Mouse (Mus musculus): Measurements from ENCODE around the gene Brd1. TPM values are rescaled to one million over a fixed set of nuclear protein-coding genes. Genes with fewer than 3 reads are reported as not detected.
"Not testable (repeated sequence)": the region's sequence is repeated elsewhere in the genome, so short reads cannot be mapped to it uniquely, and the experiment has no call there.

Gene Brd1
- polyA plus RNA-seq, 1 experiment from 2014 or later: 23.4 TPM

DNA sequence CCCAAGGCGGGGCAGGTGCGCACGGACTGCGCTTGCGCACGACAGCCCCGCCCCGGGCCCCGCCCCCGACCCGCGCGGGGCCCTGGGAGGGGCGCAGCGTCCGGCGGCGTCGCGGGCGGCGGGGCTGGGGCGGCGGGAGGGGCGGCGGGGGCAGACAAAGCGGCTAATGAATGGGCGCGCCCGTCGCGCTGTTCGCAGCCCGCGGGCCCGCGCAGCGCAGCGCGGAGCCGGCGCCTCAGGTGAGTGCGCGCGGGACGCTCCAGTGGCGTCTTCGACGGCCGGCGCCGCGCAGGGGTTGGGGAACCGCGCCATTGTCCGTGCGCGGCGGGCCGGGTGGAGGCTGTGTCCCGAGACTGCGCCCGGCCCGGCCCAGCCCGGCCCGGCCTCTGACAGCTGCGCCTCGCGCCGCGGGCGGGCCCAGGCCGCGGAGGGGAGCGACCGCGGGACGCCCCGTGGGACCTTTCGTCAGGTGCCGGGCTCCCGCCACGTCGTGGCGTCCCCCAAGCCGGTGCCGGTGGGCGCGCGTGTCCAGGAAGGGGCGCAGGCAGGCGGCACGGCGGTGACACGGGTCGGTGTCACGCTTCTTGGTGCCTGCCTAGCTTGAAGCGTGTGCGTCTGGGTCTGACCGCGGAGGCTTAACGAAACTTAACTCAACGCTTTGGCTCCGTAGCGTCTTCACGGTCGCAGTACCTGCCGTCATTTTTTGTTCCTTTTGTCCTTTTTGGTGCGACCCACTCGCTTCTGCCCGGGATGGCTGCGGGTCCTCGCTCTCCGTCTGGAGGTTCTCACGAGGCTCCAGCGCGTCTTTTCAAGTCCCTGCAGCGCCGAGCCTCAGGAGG lies 17.8 kb upstream of the Brd1 start, which contains the start of gene Zbed4:
TSS of gene Zbed4 (plus strand) at position 97 of the 839 bp plus-strand sequence.
- H3K4me2 ChIP-seq (ENCODE audit: low read depth): peak within 1 kb of the TSS; percentile 80
- whole genome bisulfite sequencing: under 1% methylated on average over 73 of the region's 119 CpGs
- DNase-seq (ENCODE audit: low spot score) (peak; percentile 78), ATAC-seq (ENCODE audit: insufficient read depth, low FRiP score, low TSS enrichment) (peak; percentile 76)
- peaks cover 3% of the 10 kb centered on the region; the same call in 1 of the 2 replicates for H3K36me3 ChIP-seq (ENCODE audit: control insufficient read depth, insufficient read depth, low read length)
- H3K9ac ChIP-seq (ENCODE audit: low read length): peak within 1 kb of the TSS; percentile 87
- peak within 1 kb of the TSS; percentile 82 for H3K4me3 ChIP-seq (ENCODE audit: low read depth, low read length)
- H3K4me1 ChIP-seq (ENCODE audit: control insufficient read depth, insufficient read depth, low read length): peaks cover 7% of the 10 kb centered on the region; the same call in 1 of the 2 replicates
- peak within 1 kb of the TSS; percentile 94 for H3K27ac ChIP-seq (ENCODE audit: low read depth, low read length)
- no peaks in the 10 kb centered on the region for H3K9me3 ChIP-seq (ENCODE audit: control insufficient read depth, low read length)
- no peaks in the 10 kb centered on the region for H3K27me3 ChIP-seq (ENCODE audit: control insufficient read depth, insufficient read depth, low read length)

DNA sequence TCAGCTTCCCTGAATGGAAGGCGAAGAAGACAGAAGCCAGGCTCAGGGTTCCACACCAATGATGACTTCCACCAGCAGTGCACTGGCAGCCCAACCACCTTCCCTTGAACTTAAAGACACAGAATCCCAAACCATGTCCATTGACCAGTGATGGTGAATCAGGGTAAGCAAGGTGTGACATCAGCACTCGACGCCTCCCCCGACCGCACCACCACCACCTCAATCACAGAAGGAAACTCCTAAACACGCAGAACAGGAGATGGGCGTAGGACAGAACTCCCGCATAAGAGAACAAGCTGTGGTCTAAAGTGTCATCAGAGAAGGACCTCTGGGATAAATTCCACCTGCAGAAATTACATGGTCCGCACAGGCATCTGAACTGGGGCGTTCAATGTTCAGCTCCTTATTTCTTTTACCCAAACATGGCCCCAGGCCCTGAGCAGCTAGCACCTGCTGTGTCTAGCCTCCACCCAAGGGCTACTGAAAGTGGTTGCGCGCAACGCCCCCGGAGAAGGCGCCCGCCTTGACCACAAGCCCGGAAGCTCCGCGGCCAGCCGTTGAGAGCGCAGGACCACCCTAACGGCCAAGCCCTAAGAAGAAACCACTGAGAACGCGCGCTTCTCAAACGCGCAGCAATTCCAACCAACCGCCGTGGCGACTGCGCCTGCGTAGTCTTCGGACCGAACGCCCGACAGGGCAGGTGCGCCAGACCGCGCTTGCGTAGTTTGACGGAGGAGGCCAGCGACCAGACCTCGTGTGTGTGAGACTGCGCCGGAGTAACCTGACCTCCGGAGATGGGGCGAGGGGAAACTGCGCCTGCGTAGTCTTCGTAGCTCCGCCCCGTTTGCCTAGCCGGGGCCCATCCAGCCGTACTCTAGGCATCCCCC lies 16.9 kb upstream of the Brd1 start:
- Histone ChIP-seq H3K9ac (ENCODE audit: low read length) (peak overlapping the region; percentile 62), H3K9me3 (ENCODE audit: control insufficient read depth, low read length) (no peaks in the 10 kb centered on the region), H3K4me1 (ENCODE audit: control insufficient read depth, insufficient read depth, low read length) (peaks cover 7% of the 10 kb centered on the region; the same call in 1 of the 2 replicates), H3K4me3 (ENCODE audit: low read depth, low read length) (peak overlapping the region; percentile 82), H3K36me3 (ENCODE audit: control insufficient read depth, insufficient read depth, low read length) (peaks cover 3% of the 10 kb centered on the region; the same call in 1 of the 2 replicates), H3K27ac (ENCODE audit: low read depth, low read length) (peak overlapping the region; percentile 79), H3K4me2 (ENCODE audit: low read depth) (peak overlapping the region; percentile 80), H3K27me3 (ENCODE audit: control insufficient read depth, insufficient read depth, low read length) (no peaks in the 10 kb centered on the region)
- peak; percentile 99 for DNase-seq (ENCODE audit: low spot score)
- 9% methylated on average over 53 of the region's 54 CpGs for WGBS
- peak; percentile 95 for ATAC-seq (ENCODE audit: insufficient read depth, low FRiP score, low TSS enrichment)

DNA sequence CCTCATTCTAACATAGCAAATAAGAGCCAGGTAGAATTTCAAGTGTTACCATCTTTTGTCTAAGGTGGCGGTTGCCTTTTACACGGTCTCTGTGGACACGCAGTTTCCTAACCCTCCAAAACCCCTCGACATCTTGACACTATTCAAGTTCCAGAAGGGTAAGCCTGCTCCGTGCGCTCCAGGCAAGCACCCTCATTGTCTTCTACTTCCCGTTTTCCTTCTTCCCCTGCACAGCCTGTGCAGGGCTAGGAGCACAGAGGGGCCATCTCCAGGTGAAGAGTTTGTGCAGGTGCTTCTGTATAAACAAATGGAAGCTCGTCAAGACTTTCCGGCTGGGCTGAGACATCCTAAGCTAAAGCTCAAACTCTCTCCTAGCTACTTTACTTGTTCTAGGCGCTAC lies 16.0 kb upstream of the Brd1 start:
- DNase-seq (ENCODE audit: low spot score) (no peak), ATAC-seq (ENCODE audit: insufficient read depth, low FRiP score, low TSS enrichment) (no peak)
- H3K9ac ChIP-seq (ENCODE audit: low read length): no peak overlapping the region
- H3K4me2 ChIP-seq (ENCODE audit: low read depth): peak overlapping the region; percentile 80; the same call in 1 of the 2 replicates
- peaks cover 3% of the 10 kb centered on the region; the same call in 1 of the 2 replicates for H3K36me3 ChIP-seq (ENCODE audit: control insufficient read depth, insufficient read depth, low read length)
- 91% methylated on average over 10 of the region's 10 CpGs for WGBS
- H3K4me3 ChIP-seq (ENCODE audit: low read depth, low read length): no peak overlapping the region
- H3K4me1 ChIP-seq (ENCODE audit: control insufficient read depth, insufficient read depth, low read length): peaks cover 7% of the 10 kb centered on the region; the same call in 1 of the 2 replicates
- no peaks in the 10 kb centered on the region for H3K9me3 ChIP-seq (ENCODE audit: control insufficient read depth, low read length)
- no peak overlapping the region for H3K27ac ChIP-seq (ENCODE audit: low read depth, low read length)
- no peaks in the 10 kb centered on the region for H3K27me3 ChIP-seq (ENCODE audit: control insufficient read depth, insufficient read depth, low read length)

DNA sequence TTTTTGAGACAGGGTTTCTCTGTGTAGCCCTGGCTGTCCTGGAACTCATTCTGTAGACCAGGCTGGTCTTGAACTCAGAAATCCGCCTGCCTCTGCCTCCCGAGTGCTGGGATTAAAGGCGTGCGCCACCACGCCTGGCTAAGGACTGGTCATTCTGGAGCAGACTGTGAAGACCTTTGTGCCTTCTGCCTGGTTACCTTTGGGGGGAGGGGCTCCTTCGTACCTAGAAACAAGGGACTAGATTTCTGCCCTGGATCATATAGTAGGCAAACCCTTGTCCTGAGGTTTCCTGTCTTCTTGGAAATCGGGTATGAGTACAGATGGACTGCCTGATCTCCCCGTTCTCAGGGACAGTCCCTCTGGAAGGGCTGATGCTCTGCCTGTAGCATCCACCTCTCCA lies 15.6 kb upstream of the Brd1 start:
- DNase-seq (ENCODE audit: low spot score); ATAC-seq (ENCODE audit: insufficient read depth, low FRiP score, low TSS enrichment): not testable (repeated sequence)
- 93% methylated on average over 8 of the region's 8 CpGs for WGBS

DNA sequence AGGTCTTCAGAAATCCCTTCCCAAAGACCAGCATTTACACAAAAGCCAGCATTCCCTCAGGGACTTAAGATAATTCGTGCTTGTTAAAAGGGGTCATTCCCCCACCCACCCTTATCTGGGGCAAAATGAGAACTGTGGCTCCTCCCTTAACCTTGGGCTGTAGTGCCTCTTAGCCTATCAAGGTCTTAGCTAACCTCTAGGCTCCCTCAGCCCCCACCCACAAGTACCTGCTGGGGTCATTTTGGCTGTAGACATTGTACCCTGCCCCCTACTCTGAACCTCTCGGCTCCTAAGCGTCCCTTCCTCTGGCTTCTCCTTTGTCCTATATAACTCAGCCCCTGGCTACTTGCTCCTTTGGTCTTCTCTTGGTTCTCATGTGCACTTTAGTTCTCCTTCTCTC lies 11.9 kb upstream of the Brd1 start:
- Histone ChIP-seq H3K36me3 (ENCODE audit: control insufficient read depth, insufficient read depth, low read length) (no peaks in the 10 kb centered on the region), H3K9ac (ENCODE audit: low read length) (no peak overlapping the region), H3K4me2 (ENCODE audit: low read depth) (no peak overlapping the region), H3K27me3 (ENCODE audit: control insufficient read depth, insufficient read depth, low read length) (no peaks in the 10 kb centered on the region), H3K27ac (ENCODE audit: low read depth, low read length) (no peak overlapping the region), H3K9me3 (ENCODE audit: control insufficient read depth, low read length) (no peaks in the 10 kb centered on the region), H3K4me1 (ENCODE audit: control insufficient read depth, insufficient read depth, low read length) (peaks cover 6% of the 10 kb centered on the region; the same call in 1 of the 2 replicates), H3K4me3 (ENCODE audit: low read depth, low read length) (no peak overlapping the region)
- ATAC-seq (ENCODE audit: insufficient read depth, low FRiP score, low TSS enrichment) (no peak), DNase-seq (ENCODE audit: low spot score) (no peak)
- 44% methylated on average over 3 of the region's 3 CpGs for WGBS

More for the DNA sequence above, 15.6 kb upstream of the Brd1 start:
- H3K4me2 ChIP-seq (ENCODE audit: low read depth); H3K27me3 ChIP-seq (ENCODE audit: control insufficient read depth, insufficient read depth, low read length); H3K4me3 ChIP-seq (ENCODE audit: low read depth, low read length); H3K4me1 ChIP-seq (ENCODE audit: control insufficient read depth, insufficient read depth, low read length); H3K36me3 ChIP-seq (ENCODE audit: control insufficient read depth, insufficient read depth, low read length); H3K9ac ChIP-seq (ENCODE audit: low read length); H3K9me3 ChIP-seq (ENCODE audit: control insufficient read depth, low read length); H3K27ac ChIP-seq (ENCODE audit: low read depth, low read length): not testable (repeated sequence)

DNA sequence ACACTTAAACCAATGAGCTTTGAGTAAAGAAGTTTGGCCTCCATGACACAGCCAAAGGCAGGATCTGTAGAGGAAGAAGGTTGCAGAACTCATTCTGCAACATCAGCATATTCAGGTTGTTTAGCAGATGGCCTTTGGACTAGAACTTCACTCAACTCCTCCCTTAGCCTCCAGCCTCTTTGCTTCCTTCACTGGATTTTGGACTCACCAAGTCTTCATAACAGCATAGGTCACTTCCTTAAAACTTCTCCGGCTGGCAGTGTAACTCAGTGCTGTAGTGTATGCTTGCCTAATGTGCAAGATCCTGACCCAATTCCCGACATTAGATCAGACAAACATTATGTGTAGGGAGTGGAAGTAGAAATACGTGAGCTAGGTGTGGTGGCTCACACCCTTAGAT lies 11.3 kb upstream of the Brd1 start:
- no peaks in the 10 kb centered on the region for H3K9me3 ChIP-seq (ENCODE audit: control insufficient read depth, low read length)

DNA sequence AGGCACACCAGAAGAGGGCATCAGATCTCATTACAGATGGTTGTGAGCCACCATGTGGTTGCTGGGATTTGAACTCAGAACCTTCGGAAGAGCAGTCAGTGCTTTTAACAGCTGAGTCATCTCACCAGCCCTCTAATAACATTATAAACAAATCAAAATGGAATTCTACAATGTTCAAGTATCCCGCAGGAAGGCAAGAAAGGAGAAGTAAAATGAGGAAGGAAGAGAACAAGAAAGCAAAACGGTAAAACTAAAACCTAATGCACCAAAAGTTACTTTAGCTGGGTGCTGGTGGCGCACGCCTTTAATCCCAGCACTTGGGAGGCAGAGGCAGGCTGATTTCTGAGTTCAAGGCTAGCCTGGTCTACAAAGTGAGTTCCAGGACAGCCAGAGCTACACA lies 9.3 kb upstream of the Brd1 start:
- H3K27me3 ChIP-seq (ENCODE audit: control insufficient read depth, insufficient read depth, low read length); ATAC-seq (ENCODE audit: insufficient read depth, low FRiP score, low TSS enrichment); H3K9ac ChIP-seq (ENCODE audit: low read length); H3K4me1 ChIP-seq (ENCODE audit: control insufficient read depth, insufficient read depth, low read length); DNase-seq (ENCODE audit: low spot score); H3K9me3 ChIP-seq (ENCODE audit: control insufficient read depth, low read length); H3K27ac ChIP-seq (ENCODE audit: low read depth, low read length); H3K4me2 ChIP-seq (ENCODE audit: low read depth); H3K36me3 ChIP-seq (ENCODE audit: control insufficient read depth, insufficient read depth, low read length); H3K4me3 ChIP-seq (ENCODE audit: low read depth, low read length): not testable (repeated sequence)
- 90% methylated on average over 5 of the region's 5 CpGs for WGBS

More for the DNA sequence above, 11.3 kb upstream of the Brd1 start:
- Histone ChIP-seq H3K4me3 (ENCODE audit: low read depth, low read length) (no peak overlapping the region), H3K27ac (ENCODE audit: low read depth, low read length) (no peak overlapping the region), H3K4me2 (ENCODE audit: low read depth) (no peak overlapping the region), H3K4me1 (ENCODE audit: control insufficient read depth, insufficient read depth, low read length) (peaks cover under 1% of the 10 kb centered on the region; the same call in 1 of the 2 replicates), H3K36me3 (ENCODE audit: control insufficient read depth, insufficient read depth, low read length) (no peaks in the 10 kb centered on the region), H3K9ac (ENCODE audit: low read length) (no peak overlapping the region), H3K27me3 (ENCODE audit: control insufficient read depth, insufficient read depth, low read length) (no peaks in the 10 kb centered on the region)
- 84% methylated on average over 3 of the region's 3 CpGs for WGBS
- DNase-seq (ENCODE audit: low spot score) (no peak), ATAC-seq (ENCODE audit: insufficient read depth, low FRiP score, low TSS enrichment) (no peak)

DNA sequence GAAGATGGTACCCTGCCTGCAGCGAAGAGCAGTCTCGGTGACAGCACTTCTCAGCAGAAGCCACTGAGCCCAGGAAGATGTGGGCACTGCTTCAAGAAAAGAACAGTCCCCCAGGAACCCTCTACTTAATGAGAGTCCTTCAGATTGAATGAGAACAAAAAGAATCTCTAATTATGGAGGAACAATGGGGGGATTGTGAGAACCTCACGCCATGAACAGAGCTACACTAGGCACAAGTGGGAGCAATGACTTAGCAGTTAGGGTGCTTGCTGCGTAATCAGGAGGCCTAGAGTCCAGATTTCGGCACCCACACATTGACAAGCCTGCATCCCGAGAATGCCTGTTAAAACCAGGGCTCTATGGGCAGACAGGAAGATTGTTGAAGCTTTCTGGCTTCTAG lies 7.3 kb upstream of the Brd1 start:
- Histone ChIP-seq H3K4me2 (ENCODE audit: low read depth) (no peak overlapping the region), H3K36me3 (ENCODE audit: control insufficient read depth, insufficient read depth, low read length) (no peaks in the 10 kb centered on the region), H3K27me3 (ENCODE audit: control insufficient read depth, insufficient read depth, low read length) (no peaks in the 10 kb centered on the region), H3K9me3 (ENCODE audit: control insufficient read depth, low read length) (no peaks in the 10 kb centered on the region), H3K9ac (ENCODE audit: low read length) (no peak overlapping the region), H3K4me3 (ENCODE audit: low read depth, low read length) (no peak overlapping the region), H3K4me1 (ENCODE audit: control insufficient read depth, insufficient read depth, low read length) (no peaks in the 10 kb centered on the region), H3K27ac (ENCODE audit: low read depth, low read length) (no peak overlapping the region)
- 64% methylated on average over 6 of the region's 6 CpGs for WGBS
- DNase-seq (ENCODE audit: low spot score): no peak
- no peak for ATAC-seq (ENCODE audit: insufficient read depth, low FRiP score, low TSS enrichment)
